Mouse (Mus musculus) kidney, adult 2 months (tissue): Measurements from ENCODE around the gene Rnf20.

Experiments
- CTCF ChIP-seq: fragments of 200-500 bp; conservative IDR thresholded peaks from 2 replicates; pipeline ENCODE4 v1.5.1; 2011; ENCODE audit warnings: low read depth, mild to moderate bottlenecking, control low read depth, low read length, moderate library complexity, mixed read lengths; ENCODE audit not compliant: insufficient read depth, insufficient read length
- POLR2A ChIP-seq: fragments of 200-500 bp; IDR thresholded peaks from one replicate; pipeline ENCODE4 v1.6.1; 2011; ENCODE audit warnings: low read depth, low read length, control low read depth

- TF ChIP-seq CTCF, result no peak
- no peak for TF ChIP-seq POLR2A
Observed at GRCm38 (mm10) chr4:49681812-49682211, 50.0 kb downstream of the Rnf20 start, which contains the start of gene Ppp3r2.
